Mouse (Mus musculus) embryo, embryonic 11 days (tissue): ENCODE measurements around the gene Ibsp.

Source experiments
- DNase-seq: peaks from one replicate; pipeline ENCODE4 v3.0.0-alpha.2; 2015

Ibsp gene

DNA sequence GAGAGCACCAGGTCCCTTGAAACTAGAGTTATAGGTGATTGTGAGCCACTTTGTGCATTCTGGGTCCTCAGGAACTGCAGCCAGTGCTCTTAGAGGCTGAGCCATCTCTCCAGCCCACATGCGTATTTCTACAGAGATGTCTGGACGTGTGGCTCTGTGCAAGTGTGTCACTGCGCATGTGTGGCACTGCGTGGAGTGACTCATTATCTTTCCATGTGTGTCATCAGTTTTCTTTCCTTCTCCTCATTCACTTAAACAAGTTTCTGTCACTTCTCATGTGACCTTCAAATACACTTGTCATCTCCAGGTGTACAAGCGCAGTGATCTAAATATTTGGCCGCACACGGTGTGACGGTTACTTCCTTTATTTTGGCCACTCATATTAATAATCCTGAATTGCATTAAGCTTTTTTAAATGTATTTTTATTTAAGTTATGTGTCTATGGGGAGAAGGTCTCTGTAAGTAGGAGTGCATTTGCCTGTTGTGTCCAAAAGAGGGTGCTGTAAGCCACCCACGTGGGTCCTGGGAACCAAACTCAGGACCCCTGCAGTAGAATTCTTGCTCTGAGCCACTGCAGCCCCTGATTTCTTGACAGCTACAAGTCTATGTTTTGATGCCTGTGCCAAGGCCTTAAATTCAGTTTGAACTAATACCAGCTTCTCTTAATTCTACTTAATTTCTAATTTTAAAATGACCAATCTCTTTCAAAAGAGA lies 45.7 kb downstream of the Ibsp start:
- peak; percentile 51 for DNase-seq

DNA sequence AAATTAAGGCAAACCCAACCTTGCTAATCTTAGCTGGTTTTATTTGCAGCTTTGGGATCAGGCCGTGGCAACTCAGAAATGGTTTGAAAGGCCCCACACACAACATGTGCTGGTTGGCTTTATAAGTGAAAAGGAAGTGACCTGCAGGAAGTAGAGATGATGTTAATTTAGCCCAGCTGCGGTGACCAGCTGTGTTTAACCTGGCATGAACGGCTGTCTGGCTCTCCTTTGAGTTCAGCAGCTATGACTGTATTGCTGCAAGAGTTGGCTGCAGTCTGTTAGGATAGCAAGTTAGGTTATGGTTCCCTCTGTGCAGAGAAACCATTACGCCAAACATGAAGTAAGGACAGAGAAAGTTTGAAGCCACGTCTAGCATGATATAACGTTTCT lies 46.3 kb downstream of the Ibsp start:
- no peak for DNase-seq

DNA sequence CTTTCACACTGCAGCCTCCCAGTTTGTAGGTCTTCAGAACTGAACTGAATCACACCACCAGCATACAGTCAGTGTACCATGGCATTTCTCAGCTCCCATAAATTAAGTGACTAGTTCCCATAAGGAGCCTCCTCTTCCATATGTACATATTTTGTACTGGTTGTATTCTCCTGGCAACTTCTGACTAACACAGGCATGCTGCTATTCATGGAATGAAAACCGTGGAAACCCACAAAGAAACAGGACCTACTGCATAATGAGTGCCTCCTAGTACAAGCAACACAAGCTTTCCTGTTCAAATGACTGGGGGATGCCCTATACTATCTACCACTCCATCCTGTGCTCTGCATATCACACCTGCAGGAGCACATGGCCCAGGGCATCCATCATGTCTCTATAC lies 52.1 kb downstream of the Ibsp start:
- no peak for DNase-seq

DNA sequence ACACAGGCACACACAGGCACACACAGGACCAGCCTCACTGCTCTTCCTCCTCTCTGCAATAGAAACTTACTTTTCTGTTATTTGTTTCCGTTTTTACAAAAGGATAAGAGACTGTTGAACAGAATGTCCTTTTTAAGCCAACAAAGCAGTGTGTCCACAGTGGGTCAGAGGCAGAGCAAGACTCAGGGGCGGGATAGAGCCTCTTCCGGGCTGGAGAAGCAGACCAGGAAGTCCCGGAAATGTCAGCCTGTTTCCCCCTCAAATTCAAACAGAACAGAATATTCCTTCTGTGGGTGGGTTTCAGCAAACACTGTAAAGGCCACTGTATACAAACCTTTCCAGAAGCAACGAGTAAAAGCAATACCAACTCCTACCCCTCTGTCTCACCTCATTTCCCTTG lies 52.9 kb downstream of the Ibsp start:
- no peak for DNase-seq

DNA sequence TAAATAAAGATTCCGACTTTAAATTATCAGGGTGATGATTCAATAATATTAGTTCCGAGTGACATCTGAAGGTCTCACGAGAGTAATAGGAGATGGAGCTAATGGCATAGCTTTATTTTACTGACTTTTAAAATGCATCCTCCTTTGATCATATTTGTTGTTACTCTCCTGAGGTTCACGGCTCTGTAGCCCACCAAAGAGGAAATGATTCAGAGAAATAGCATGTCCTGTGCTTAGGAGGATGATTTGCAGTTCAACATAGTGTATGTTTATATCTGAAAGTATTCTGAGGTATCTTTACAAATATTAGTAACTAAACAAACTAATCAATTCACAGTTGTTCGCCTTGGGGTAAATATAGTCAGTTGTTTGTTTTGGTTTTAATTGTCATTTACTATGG lies 58.6 kb downstream of the Ibsp start:
- no peak for DNase-seq

DNA sequence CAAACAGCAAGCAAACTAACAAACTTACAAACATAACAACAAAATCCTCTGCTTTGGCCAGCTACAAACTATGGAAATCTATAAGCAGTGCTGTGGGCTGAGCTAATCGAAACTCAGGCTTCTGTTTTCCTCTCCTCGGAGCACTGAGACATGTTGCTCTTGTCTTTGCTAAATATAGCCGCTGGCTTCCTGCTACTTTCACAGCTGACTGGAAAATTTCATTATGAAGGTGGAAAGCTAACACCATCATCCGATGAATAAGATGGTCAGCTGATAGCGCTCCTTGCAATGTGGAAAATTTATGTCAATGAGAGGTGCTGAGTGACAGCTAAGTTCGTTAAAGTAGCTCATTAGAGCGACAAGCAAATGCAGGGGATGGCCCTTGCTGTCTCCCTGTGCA lies 59.6 kb downstream of the Ibsp start:
- DNase-seq, result no peak

DNA sequence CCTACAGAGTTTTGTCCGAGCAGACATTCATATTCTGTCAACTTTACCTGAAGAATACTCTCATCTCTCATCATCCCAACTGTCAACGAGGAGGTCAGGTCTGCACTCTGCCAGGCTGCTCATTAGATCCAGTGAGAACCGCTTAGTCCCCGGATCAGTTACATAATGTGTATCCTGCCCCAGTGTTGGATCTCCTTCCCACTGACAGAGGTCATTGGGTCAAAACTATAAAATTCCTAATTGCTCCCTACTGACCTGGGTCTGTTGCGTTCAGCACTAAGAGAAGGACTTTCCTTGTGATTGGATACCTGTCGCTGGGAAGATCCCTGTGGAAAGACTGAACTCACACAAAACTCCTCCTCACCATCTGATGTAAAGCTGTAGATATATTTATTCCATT lies 60.3 kb downstream of the Ibsp start:
- peak; percentile 50 for DNase-seq
